Mouse (Mus musculus) kidney, adult 18-20 months (tissue): ENCODE measurements at regions not wholly inside any gene's neighbourhood (a gene's known extent, or its start where the extent isn't known, plus 50 kb on each side); places are given as distances from the start of the nearest gene placed in this dataset.
A peak's percentile ranks its signal among the peaks of the same experiment; 100 is the strongest.

ENCODE experiments used
- DNase-seq: peaks from one replicate; pipeline ENCODE4 v3.0.0; 2021

GRCm38 (mm10) chr11:114203416-114203815, 136.6 kb upstream of the Sdk2 start:
- DNase-seq: no peak

- DNase-seq: no peak
These were observed 135.6 kb upstream of the Sdk2 start for GRCm38 (mm10) chr11:114202486-114202885.

DNA sequence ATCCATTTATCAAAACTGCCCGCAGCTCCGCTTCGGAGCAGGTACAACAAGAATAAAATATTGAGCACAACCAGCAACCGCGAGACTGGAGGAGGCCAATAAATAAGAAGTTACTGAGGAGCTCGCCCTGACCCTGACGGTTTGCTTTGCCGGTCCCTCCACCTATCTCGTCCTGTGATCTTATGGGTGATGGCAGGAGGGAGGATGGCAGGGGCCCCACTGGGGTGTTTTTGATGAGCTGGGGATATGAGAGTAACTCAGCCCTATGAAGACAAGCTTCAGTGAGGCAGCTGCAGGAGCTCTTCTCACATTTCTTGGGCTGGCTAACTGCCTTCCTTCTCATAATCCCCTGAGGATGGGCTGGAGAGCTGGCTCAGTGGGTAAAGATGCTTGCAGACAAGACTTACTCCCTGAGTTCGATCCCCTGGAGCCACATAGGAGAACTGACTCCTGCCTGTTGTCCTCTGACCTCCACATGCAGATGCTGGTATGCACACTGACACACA, 132.3 kb upstream of the Sdk2 start:
- DNase-seq: no peak

DNA sequence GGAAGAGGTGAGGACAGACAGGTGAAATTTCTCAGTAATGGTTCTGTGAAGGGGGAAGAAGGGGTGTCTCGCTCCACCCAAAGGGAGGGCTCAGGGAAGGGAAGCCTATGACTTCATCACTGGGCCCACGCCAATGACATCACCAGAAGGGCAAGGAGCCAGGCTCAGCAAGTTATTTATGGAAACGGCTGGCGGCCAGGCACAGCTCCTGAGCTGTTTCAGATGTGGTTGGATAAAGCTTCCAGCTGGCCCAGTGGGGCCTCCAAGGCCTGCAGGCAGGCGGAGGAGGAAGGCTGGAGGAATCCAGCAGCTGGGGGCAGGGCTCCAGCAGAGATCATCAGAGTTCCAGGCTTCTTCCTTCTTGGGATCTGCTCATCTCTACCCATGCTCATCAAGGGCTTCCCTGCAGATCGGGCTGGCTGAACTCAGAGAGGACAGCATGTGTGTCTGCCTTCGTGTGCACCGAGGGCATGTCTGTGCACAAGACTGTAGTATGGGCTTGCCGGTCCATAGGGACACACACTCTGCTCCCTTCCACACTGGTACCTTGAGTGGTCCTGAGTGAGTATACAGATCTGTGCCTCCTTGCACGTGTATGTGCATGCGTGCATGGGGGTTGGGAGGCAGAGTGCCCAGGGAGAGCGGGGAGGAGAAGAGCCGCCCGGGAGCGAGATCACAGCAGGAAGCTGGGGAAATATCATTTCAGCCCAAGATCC, 131.6 kb upstream of the Sdk2 start:
- peak; percentile 66 for DNase-seq

- DNase-seq: no peak
These were observed 128.4 kb upstream of the Sdk2 start for GRCm38 (mm10) chr11:114195291-114195690.

GRCm38 (mm10) chr11:114194055-114194706, 127.3 kb upstream of the Sdk2 start:
- no peak for DNase-seq

DNA sequence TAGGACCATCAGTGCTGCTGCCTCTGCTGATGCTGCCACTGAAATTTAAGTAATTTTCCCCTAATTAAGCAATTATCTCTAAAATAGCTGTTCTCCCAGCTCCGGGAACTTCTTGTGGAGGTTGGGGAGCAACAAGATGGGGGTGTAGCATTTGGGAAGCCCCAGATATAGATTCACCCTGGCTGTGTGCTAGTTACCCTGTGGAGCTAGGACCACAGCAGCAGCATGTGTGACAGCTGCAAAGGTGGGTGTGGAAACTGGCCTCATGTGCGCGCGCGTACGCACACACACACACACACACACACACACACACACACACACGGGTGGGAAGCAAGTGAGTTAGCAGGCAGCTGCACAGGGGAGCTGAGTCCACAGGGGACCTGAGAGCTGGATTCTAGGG, 126.2 kb upstream of the Sdk2 start:
- no peak for DNase-seq

- DNase-seq: no peak
These were observed 124.8 kb upstream of the Sdk2 start for GRCm38 (mm10) chr11:114191661-114192060.

- DNase-seq: no peak
These were observed 118.4 kb upstream of the Sdk2 start for GRCm38 (mm10) chr11:114184970-114185882.

GRCm38 (mm10) chr11:114184431-114184830, 117.6 kb upstream of the Sdk2 start:
- DNase-seq: no peak

DNA sequence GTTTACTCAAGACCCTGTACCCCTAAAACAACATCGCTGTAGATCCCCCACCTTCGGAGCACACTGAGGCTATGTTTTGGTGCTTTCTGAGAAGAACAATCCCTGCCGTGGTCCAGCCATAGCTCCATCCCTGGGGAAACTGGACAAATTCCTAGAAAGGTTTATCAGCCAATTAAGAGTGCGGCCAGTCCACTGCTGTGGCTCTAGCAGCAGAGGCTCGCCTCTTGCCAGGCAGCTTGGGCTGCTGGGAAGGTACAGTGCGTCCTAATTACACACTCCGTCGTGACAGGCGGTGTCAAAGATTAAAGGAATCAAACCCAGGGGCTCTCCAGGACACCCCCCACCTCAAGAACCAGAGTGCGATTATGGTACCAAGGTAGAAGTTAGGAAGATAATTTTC, 116.4 kb upstream of the Sdk2 start:
- no peak for DNase-seq

DNA sequence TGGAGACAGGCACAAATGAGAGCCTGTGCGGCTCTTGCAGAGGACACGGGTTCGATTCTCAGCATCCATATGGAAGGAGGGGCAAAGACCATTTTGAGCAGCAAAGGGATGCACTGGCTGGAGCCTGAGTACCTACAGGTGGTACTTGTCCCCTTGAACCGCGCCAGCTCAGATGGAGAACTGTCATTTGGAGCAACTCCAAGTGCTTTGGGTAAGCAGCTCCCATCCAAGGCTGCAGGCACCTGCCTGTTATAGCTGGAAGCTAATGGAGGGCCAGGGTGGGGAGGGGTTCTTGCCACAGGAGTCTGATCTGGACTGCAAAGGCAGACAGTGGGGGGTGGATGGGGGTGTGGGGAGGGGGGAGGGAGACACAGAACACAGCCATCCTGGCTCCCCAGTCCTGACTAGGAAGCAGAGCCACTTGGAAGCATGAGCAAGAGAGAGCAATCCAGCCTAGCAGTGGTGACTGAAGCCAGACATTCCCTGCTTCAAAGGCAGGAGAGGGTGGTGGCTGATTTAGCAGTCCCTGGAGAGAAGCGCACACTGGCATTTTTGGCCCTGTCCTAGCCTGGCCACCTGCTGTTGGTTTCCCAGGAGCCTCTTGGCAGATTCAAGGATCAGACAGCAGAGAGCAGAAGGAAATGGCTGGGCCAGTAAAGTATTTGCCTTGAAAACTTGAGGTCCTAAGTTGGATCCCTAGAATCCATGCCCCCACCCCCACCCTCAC, 112.1 kb upstream of the Sdk2 start:
- no peak for DNase-seq

- DNase-seq: no peak
These were observed 110.9 kb upstream of the Sdk2 start for GRCm38 (mm10) chr11:114177789-114178188.

DNA sequence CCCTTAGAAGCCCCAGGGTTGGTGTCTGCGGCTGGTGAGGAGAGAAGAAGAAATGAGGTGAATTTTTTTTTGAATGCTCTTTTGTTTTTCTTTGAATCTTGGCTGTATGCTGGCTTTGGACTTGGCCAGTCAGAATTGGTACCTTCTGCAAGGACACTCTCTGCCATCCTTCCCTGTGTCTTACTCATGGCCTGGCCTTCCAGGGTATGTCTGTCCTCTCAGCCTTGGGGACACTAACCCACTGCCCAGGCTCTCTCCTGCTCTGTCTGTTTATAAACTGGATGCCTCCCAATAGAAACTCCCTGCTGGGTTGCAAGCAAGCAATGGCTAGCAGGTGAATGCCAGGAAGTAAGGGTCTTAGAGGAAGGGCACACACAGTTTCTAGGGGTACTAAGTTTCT, 110.4 kb upstream of the Sdk2 start:
- DNase-seq: no peak

DNA sequence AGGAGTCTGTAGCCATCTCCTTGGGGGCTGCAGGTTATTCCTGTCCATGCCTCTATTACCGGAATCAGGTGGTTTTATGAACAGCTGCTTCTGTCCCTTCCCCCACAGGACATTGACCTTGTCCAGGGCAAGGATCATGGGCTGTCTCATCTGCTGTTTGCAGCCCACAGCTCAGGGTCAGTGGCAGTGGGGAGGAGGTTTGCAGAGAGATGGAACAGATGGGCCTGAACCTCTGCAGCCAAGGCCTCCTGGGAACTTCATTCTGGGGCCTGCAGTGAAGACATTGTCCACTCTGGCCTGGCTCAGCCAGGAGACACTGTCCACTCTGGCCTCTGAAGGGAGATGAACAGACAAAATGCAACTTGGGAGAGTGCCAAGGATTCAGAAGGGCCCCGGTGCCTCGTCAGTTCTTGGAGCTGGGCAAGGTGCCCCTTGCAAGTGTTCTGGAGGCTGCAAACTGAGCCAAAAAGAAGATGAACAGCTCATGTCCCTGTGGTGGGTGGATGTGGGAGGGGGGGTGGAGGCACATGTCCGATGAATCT, 109.9 kb upstream of the Sdk2 start:
- no peak for DNase-seq

- no peak for DNase-seq
These were observed 108.7 kb upstream of the Sdk2 start for GRCm38 (mm10) chr11:114175437-114176131.

DNA sequence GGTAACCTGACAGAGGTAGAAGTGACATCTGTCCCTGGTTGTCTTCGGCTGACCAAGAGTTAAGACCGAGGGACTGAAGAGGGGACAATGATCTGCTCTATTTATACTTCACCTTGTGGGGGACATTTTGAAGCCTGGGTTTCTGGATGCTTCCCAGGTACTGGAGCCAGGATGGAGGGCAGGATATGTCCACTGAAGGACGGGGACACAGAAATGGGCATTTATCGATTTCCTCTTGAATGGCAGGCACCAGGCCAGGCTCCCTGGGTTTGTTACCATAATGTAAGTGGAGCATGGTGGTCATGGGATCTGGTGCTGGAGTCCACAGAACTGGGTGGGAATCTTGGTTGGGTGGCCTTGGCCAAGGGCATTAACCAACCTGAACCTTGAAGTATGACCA, 108.0 kb upstream of the Sdk2 start:
- no peak for DNase-seq

DNA sequence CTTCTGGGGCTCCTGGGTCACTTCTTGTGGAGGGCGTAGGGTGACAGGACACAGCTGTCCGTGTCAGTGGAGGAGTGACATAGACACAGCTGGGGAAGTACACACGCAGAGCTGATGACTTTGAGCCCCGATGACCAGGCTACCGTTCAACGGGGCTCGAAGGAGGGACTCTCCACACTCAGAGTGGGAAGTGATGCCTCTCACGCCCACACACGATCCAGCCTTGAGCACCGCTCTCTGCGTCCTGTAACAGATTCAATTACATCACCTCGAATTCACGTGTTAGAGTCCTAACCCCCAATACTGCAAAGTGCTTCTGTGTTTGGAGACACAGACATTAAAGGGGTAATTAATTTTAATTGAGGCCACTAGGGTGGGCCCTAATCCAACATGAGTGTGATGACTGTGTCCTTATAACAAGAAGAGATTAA, 101.4 kb upstream of the Sdk2 start:
- DNase-seq: no peak

GRCm38 (mm10) chr11:114165656-114166362, 99.0 kb upstream of the Sdk2 start:
- no peak for DNase-seq

GRCm38 (mm10) chr11:114152716-114153115, 85.9 kb upstream of the Sdk2 start:
- peak; percentile 16 for DNase-seq

GRCm38 (mm10) chr11:114146334-114146733, 79.5 kb upstream of the Sdk2 start:
- DNase-seq: no peak
